Mouse (Mus musculus) olfactory bulb, adult 2 months (tissue): Measurements from ENCODE around the gene Lsamp.

ENCODE experiments used
- CTCF ChIP-seq: fragments of 200-500 bp; IDR thresholded peaks from 2 replicates; pipeline ENCODE4 v1.5.1; 2012; ENCODE audit warnings: low read depth, mild to moderate bottlenecking, low read length, moderate library complexity; ENCODE audit not compliant: insufficient read depth
- POLR2A ChIP-seq: fragments of 200-500 bp; IDR thresholded peaks from 2 replicates; pipeline ENCODE4 v1.6.1; 2012; ENCODE audit warnings: mild to moderate bottlenecking, low read depth, low read length, moderate library complexity; ENCODE audit not compliant: insufficient read depth

GRCm38 (mm10) chr16:41124361-41124760 is 1140.2 kb downstream of the Lsamp start:
- TF ChIP-seq POLR2A (no peak), CTCF (no peak)
